8 mouse cellular contexts compared by ENCODE assay signal in genomic region chr5:39643924-39644826, GRCm38 (mm10).
A peak's percentile ranks its signal among the peaks of the same experiment; 100 is the strongest.
DNase-seq lines count a peak whose midpoint lies in the region; ATAC-seq and TF ChIP-seq lines count a peak whose summit lies in the region.

No protein-coding gene starts in this region.

- DNase-seq in cerebellum, adult 9-10 months: peak; percentile 97
- peak; percentile 81 to 92 for DNase-seq in frontal cortex, postnatal 10 days (ENCODE audit: low spot score in 2 of 2)
- peak; percentile 86 for DNase-seq in hindbrain, embryonic 11.5 days (ENCODE audit: low spot score)
- DNase-seq in layer of hippocampus, postnatal 14 days (ENCODE audit: low spot score in 2 of 2): peak; percentile 79 to 91
- DNase-seq in lung, postnatal 0 days (ENCODE audit: low spot score): peak; percentile 95
- peak; percentile 58 for DNase-seq in ovary, postnatal 10 days (ENCODE audit: low spot score)
- DNase-seq in thymus, adult 2 months: peak; percentile 37

- TF ChIP-seq EP300 in ES-Bruce4 (IDR thresholded peaks at IDR 0.05; ENCODE audit: insufficient read depth, low read depth, low read length): no peak
- no peak for TF ChIP-seq EP300 in lung, postnatal 0 days (IDR thresholded peaks at IDR 0.05)

- peak; percentile 49 for TF ChIP-seq CTCF in ES-Bruce4 (IDR thresholded peaks at IDR 0.05; ENCODE audit: low read depth, low read length)
- TF ChIP-seq CTCF in lung, postnatal 0 days (IDR thresholded peaks at IDR 0.05): peak; percentile 82
- TF ChIP-seq CTCF in thymus, adult 2 months (IDR thresholded peaks at IDR 0.05; ENCODE audit: borderline replicate concordance, control insufficient read depth, extremely low read depth, insufficient read depth, low read length, poor library complexity): no peak

- no peak overlapping the region for H3K27ac ChIP-seq in ES-Bruce4 (ENCODE audit: insufficient read depth, low read length)
- H3K27ac ChIP-seq in hindbrain, embryonic 11.5 days (ENCODE audit: low read depth, low read length): no peak overlapping the region
- no peak overlapping the region for H3K27ac ChIP-seq in lung, postnatal 0 days (ENCODE audit: low read length)
- H3K27ac ChIP-seq in thymus, adult 2 months (ENCODE audit: control insufficient read depth, insufficient read depth, low read length): no peak overlapping the region

- H3K4me2 ChIP-seq in hindbrain, embryonic 11.5 days (replicated peaks; ENCODE audit: low read depth, low read length): peak overlapping the region; percentile 91
- peak overlapping the region; percentile 86 for H3K4me2 ChIP-seq in lung, postnatal 0 days (replicated peaks; ENCODE audit: low read depth, low read length)

- no peaks in the 10 kb centered on the region for H3K36me3 ChIP-seq in ES-Bruce4 (ENCODE audit: control insufficient read depth, insufficient read depth, low read length, poor library complexity, severe bottlenecking)
- no peaks in the 10 kb centered on the region for H3K36me3 ChIP-seq in hindbrain, embryonic 11.5 days (ENCODE audit: control insufficient read depth, insufficient read depth, low read length)
- H3K36me3 ChIP-seq in lung, postnatal 0 days (ENCODE audit: insufficient read depth, low read length): no peaks in the 10 kb centered on the region
- no peaks in the 10 kb centered on the region for H3K36me3 ChIP-seq in thymus, adult 2 months (ENCODE audit: control insufficient read depth, insufficient read depth, low read length)

- peak; percentile 14 for TF ChIP-seq POLR2A in ES-Bruce4 (IDR thresholded peaks at IDR 0.05; ENCODE audit: insufficient read depth, low read length)
- no peak for TF ChIP-seq POLR2A in thymus, adult 2 months (IDR thresholded peaks at IDR 0.05; ENCODE audit: control insufficient read depth, extremely low read depth, insufficient read depth, low read length, poor library complexity)

- no peaks in the 10 kb centered on the region for H3K9me3 ChIP-seq in ES-Bruce4 (replicated peaks; ENCODE audit: control insufficient read depth, insufficient read depth, low read length, poor library complexity, severe bottlenecking)
- H3K9me3 ChIP-seq in hindbrain, embryonic 11.5 days (ENCODE audit: control insufficient read depth, low read length): no peaks in the 10 kb centered on the region
- no peaks in the 10 kb centered on the region for H3K9me3 ChIP-seq in lung, postnatal 0 days (ENCODE audit: low read length)

- ATAC-seq in hindbrain, embryonic 11.5 days (ENCODE audit: low FRiP score): peak; percentile 97
- peak; percentile 99 for ATAC-seq in lung, postnatal 0 days

- 2% methylated on average over 56 of the region's 56 CpGs for WGBS in hindbrain, embryonic 11.5 days
- 0% methylated on average over 56 of the region's 56 CpGs for WGBS in lung, postnatal 0 days
- WGBS in thymus, adult 2 months: 2% methylated on average over 56 of the region's 56 CpGs

- peaks cover 3% of the 10 kb centered on the region for H3K27me3 ChIP-seq in ES-Bruce4 (ENCODE audit: control insufficient read depth, insufficient read depth, low read length, poor library complexity, severe bottlenecking)
- H3K27me3 ChIP-seq in hindbrain, embryonic 11.5 days (ENCODE audit: control insufficient read depth, insufficient read depth, low read length): peaks cover 12% of the 10 kb centered on the region
- peaks cover 10% of the 10 kb centered on the region; the same call in 1 of the 2 replicates for H3K27me3 ChIP-seq in lung, postnatal 0 days (replicated peaks; ENCODE audit: insufficient read depth, low read length)
- peaks cover 2% of the 10 kb centered on the region; the same call in 1 of the 2 replicates for H3K27me3 ChIP-seq in thymus, adult 2 months (ENCODE audit: control insufficient read depth, insufficient read depth, low read length)

- H3K4me3 ChIP-seq in ES-Bruce4 (ENCODE audit: low read depth, low read length): peak overlapping the region; percentile 80
- H3K4me3 ChIP-seq in hindbrain, embryonic 11.5 days (ENCODE audit: low read depth, low read length): peak overlapping the region; percentile 65
- H3K4me3 ChIP-seq in lung, postnatal 0 days (ENCODE audit: low read depth, low read length): peak overlapping the region; percentile 52
- H3K4me3 ChIP-seq in thymus, adult 2 months (ENCODE audit: control insufficient read depth, insufficient read depth, low read length): peak overlapping the region; percentile 6

- no peaks in the 10 kb centered on the region for H3K4me1 ChIP-seq in ES-Bruce4 (ENCODE audit: control insufficient read depth, insufficient read depth, low read length)
- H3K4me1 ChIP-seq in hindbrain, embryonic 11.5 days (replicated peaks; ENCODE audit: control insufficient read depth, insufficient read depth, low read length): no peaks in the 10 kb centered on the region
- peaks cover 11% of the 10 kb centered on the region for H3K4me1 ChIP-seq in lung, postnatal 0 days (ENCODE audit: insufficient read depth, low read depth, low read length)
- H3K4me1 ChIP-seq in thymus, adult 2 months (replicated peaks; ENCODE audit: control insufficient read depth, insufficient read depth, low read length): no peaks in the 10 kb centered on the region

- H3K9ac ChIP-seq in ES-Bruce4 (ENCODE audit: low read depth, poor library complexity, severe bottlenecking): peak overlapping the region; percentile 45
- H3K9ac ChIP-seq in hindbrain, embryonic 11.5 days (ENCODE audit: low read depth, low read length): peak overlapping the region; percentile 67
- peak overlapping the region; percentile 23 for H3K9ac ChIP-seq in lung, postnatal 0 days (replicated peaks; ENCODE audit: low read depth)

Comparison
In these comparisons a context has a peak if more than half of its experiments do, and no peak if none do; other contexts are left out.
1. H3K4me3 ChIP-seq: peak in every context shown above with its lines; median percentile 80 in ES-Bruce4; 65 in hindbrain, embryonic 11.5 days; 52 in lung, postnatal 0 days; 6 in thymus, adult 2 months.
2. DNase-seq: peak in every context shown above with its lines; median percentile 97 in cerebellum, adult 9-10 months; 95 in lung, postnatal 0 days; 86 in frontal cortex, postnatal 10 days; 86 in hindbrain, embryonic 11.5 days; 85 in layer of hippocampus, postnatal 14 days; 58 in ovary, postnatal 10 days; 37 in thymus, adult 2 months.